Mouse (Mus musculus): ENCODE measurements around the gene Hnf4a.

- TF ChIP-seq CTCF (IDR thresholded peaks at IDR 0.05; ENCODE audit: low read depth) (no peak), EP300 (optimal IDR thresholded peaks at IDR 0.05) (no peak)
These were observed 83.6 kb downstream of the Hnf4a start for GRCm38 (mm10) chr2:163590211-163590610.

Data from stomach, postnatal 0 days (tissue).